Mouse (Mus musculus): ENCODE measurements around the gene Atrnl1.
A peak's percentile ranks its signal among the peaks of the same experiment; 100 is the strongest.

The Atrnl1 gene

DNA sequence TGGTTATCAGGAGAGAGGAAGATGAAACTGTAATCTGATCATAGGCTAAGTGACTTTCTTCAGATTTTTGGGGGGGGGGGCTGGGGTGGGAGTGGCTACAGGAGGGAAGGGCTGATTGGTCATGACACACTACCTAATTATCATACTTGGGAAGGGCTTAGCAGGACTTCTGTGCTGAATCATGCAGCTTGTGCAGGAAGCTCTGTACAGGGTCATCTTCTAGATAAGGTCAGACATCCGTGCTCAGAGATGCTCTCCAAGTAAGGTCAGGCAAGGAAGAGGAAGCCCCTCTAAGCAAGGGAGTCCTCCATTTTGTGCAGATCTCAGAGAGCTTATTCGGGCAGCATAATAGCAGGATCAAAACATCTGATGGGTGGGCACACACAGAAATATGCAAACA lies 454.7 kb downstream of the Atrnl1 start:
- DNase-seq (ENCODE audit: low read depth, low spot score), result peak; percentile 28

DNA sequence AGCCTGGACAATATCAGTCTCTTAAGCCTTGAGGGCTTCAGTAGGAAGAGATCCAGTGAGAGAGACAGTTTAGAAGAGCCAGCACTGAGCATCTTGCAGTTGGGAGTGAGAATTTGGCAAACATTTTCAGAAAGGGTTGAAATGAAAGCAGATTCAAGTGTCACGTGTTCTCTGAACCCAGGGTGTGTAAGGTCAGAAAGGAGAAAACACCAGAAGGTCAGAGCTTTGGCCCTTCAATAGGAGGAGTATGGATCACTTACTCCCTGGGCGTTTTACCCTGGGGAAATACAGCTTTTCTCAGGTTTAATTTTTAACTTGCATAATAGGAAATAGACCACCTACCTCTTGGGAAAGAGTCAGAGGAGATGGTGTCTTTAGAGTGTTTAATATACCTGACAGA lies 457.3 kb downstream of the Atrnl1 start:
- DNase-seq (ENCODE audit: low read depth, low spot score), result no peak

DNA sequence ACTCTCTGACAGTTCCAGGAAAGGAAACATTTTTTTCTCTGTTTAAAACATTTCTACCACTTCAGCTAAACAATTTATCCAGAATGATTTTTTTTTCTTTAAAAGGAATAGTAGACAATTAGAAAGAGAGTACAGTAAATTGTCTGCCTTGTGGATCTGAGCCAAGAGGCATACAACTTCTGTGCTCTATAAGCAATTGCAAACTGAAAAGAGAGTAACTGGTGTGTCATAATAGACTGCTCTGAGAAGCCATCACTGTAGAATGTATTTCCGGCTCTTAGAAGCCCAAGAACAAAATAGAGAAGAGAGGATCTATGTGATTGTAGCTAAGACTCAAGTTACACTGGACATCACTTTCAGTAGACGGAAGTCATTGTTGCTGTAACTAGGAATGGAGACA lies 458.1 kb downstream of the Atrnl1 start:
- DNase-seq (ENCODE audit: low read depth, low spot score), result no peak

DNA sequence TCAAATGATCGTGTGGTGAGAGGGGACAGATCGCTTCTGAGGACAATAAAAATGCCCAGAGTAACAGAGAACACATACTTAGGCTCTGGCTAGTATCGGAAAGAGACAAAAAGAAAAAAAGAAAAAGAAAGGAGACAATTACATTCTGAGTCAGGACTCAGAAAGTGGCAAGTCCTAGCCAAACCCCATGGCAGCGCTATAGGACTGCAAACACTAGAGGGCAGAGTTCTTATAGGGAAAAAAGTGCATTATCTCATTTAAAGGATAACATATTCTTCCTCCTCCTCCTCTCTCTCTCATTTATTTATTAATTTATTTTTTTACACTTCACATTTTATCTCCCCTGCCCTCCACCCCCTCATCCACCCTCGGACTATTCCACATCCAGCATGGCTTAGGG lies 461.6 kb downstream of the Atrnl1 start:
- no peak for DNase-seq (ENCODE audit: low read depth, low spot score)

DNA sequence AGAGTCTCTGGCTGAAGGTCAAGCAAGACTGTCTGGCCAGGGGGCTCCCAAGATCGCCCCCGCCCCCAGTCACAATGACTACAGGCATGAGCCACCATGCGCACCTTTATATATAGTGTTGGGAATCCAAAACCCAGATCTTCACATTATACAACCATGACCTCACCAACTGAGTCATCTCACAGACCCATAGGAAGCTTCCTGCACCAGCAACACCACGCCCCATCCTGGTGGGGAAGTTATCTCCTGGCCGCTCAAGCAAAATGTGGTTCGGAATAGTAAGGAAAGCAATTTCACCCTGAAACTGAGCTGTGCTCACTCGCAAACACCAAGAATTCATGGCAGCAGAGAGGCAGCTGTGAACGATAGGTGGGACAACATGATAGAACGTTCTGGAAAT lies 462.0 kb downstream of the Atrnl1 start:
- DNase-seq (ENCODE audit: low read depth, low spot score), result no peak

DNA sequence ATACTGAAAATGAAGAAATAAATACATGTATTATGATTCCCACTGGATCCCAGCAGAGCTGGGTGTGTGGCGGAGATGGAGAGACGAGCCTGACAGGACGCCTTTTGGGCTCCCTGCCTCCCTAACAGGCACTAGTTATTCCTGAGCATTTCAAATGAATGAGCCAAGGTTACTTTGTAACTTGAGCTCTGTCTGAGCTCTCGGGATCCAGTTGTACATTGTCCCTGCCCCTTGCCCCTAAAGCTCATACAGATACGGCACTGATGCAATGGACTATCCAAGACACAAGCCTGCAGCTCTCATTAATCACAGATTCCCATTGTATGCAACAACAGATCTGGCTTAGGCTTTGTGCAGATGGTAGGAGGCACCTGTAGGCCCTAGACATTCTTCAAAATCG lies 464.4 kb downstream of the Atrnl1 start:
- no peak for DNase-seq (ENCODE audit: low read depth, low spot score)

DNA sequence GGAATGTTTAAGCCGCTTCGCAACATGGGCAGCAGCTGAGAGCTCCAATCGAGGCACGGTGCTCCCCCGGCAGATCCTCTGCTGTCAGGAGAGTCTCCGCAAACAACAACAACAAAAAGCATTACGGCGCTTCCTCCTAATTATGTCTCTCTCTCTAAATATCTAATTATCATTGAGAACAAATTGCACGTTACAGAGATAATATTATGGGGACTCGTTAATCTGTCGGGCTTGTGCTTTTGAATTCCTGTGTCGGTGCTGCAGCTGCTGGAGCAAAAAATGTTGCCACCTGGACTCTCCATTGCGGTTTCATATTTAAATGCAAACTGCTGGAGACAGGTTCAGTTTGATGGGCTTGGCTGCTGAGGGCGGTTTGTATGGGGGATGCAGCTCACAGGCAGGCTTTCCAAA lies 466.1 kb downstream of the Atrnl1 start:
- DNase-seq (ENCODE audit: low read depth, low spot score), result no peak

DNA sequence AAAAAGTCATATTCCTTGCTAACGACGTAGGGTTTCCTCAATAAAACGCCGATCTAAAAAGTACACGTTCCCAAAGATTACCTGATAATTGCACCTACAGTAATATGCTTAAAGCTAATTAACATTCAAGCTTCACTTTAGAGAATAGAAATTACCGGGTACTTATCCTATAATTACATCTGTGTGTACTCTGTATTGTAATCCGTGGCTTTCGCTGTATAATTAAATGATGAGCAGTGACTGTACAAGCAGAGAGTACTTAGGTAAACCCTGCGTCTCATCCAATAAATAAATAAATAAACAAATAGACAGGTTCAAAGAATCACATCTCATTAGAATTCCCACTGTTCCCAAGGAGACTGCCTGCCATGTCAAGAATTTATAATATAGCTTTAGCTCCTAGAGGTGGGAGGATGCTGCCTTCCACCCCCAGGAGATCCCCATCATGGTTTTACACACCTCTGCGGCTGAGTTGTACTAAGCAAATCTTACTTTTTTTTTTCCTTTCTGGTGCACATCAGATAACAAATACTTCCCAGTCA lies 466.8 kb downstream of the Atrnl1 start:
- DNase-seq (ENCODE audit: low read depth, low spot score), result no peak

DNA sequence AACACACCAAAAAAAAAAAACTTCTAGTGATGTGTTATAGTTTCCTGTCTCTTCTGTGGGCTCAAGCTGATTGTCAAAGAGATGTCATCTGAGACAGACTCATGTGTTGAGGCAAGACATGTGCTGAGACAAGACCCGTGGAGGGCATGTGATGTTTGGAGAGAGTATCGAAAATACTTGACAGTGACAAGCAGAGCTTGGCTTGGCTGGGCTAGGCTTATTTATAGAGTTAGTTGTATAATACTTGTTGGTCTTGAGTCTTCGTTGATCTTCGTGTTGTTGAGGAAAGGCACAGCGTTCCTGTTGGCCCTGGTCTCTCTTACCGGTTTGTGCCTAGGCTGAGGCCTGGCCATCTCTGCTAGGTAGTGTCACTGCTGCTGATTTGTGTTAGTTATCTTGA lies 469.3 kb downstream of the Atrnl1 start:
- no peak for DNase-seq (ENCODE audit: low read depth, low spot score)

DNA sequence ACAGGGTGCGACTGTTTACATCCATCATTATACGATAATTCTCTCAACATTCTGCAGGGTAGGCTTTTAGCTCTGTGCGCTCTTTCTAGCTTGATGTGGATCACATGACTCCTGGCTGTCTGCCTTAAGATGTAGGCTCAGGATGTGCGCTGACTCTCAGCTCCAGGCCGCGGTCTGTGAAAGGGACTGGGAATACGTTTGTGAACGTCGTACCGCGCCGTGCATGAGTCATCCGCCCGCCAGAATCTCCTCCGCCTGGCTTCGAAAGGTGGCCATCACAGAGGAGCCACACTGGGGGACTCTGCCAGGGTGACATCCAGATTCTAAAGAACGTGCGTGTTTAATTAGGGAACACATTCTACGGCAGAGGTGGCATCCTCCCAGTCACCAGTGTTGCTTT lies 471.9 kb downstream of the Atrnl1 start:
- DNase-seq (ENCODE audit: low read depth, low spot score), result no peak

DNA sequence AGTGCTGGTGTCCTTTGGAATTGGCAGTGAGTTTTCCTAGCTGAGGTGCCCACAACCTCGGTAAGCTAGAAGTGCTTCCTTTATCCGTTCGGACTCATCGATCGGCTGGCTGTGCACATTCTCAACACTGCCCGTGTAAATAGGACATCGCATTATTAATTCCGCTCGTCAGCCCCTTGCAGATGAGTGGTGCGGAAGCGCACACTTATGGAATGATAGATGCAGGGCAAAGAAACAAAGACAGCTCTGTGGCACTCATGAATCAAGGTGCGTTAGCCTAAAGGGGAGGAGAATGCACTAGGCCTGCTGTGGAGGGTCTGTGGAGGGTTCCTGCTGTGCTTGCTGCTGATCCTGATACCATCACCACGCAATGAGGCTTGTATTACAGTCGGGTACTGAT lies 474.0 kb downstream of the Atrnl1 start:
- no peak for DNase-seq (ENCODE audit: low read depth, low spot score)

DNA sequence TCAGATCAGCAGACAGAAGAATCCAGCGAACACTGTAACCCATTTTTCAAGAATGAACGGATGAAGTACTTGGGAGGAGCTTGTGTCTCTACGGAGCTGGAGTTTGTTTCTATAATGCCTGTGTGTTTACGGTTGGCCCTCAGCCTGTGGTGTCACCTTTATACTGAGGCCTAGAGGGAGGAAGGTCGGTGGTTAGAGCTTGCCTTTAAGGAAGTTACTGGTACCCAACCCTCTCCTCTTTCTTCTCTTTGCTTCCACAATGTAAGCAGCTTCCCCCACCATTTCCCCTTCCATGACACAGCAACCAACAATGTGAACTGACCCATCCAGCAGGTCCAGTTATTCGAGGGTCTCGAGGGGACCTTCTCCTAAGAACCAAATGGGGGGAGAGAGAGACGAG lies 475.9 kb downstream of the Atrnl1 start:
- no peak for DNase-seq (ENCODE audit: low read depth, low spot score)

DNA sequence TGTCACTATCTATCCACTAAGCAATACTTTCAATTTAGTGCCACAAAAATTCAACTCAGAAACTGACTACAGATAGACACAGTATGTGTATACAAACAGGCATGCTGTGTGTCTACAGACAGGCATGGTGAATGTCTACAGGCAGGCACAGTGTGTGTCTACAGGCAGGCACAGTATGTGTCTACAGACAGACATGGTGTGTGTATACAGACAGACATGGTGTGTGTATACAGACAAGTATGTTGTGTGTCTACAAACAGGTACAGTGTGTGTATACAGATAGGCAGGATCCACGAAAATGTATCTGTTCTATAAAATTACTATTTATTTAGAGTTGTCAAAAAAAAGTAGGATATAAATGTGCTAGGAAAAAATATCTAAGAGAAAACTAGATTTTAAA lies 477.1 kb downstream of the Atrnl1 start:
- DNase-seq (ENCODE audit: low read depth, low spot score), result no peak

DNA sequence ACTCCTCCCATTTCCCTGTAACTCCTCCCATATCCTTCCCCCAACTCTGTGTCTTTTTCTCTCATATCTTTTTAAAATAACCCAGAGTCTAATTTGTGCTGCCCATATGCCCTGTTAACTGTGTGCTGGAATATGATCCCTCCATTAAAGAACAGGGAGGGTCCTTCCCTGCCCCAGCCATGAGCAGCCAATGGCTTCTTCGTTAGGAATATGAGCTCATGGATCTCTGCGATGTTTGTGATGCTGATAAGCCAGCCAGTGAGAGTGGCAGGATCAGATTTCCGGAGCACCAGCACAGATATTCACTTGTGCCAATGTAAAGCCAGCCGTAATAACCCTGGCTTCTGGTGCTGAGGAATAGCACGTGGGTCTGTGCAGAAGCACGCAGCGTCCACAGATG lies 477.6 kb downstream of the Atrnl1 start:
- no peak for DNase-seq (ENCODE audit: low read depth, low spot score)

DNA sequence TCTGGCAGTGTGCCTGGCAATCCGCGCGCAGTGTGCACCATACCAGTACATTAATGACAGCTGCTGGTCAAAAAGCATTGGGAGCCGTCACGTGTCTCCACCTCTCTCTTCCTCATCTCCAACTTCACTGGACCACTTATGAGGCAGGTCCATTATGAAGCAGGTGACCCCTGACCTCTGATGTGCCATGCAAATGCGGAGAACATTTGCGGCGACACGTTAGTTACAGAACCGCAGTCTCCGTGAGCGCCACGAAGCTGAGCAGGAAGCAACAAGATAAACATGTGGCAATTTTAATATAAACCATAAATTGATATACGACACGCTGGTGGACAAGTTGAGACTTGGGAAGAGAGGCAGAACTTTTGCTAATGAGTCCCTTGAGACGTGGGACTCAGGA lies 481.1 kb downstream of the Atrnl1 start:
- DNase-seq (ENCODE audit: low read depth, low spot score), result no peak

DNA sequence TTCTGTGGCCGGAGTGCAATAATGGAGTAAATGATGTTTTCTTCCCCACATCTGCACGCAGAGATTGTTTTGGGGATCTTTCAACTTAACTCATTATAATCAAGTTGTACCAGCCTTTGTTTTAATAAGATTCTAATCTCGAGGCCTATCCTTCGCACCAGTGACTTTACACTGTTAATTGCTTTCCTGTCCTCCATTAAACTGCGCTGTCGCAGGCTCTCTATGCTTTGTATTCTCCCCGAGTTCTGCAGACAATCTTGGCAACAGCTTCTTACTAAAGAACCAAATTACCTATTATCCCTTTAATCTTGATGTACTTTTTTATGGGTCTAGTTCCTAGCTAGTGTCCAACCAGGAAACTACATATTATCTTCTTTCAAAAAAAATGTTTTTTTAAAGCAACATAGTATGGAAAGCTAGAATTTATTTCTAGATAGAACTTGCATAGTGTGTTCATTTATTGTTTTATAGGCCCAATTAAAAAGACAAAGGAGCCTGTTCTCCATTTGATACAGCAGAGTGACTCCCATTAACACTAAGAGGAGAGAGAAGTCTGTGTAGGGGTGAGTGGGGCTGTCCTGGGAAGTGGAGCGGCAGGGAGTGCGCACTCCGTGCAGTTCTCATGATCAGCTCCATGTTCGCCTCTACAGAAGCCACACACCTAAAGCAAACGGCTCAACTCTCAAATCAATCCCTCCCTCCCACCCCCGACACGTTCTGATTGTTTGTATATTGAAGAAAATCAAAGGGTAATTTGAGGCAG lies 484.1 kb downstream of the Atrnl1 start:
- DNase-seq (ENCODE audit: low read depth, low spot score), result no peak

DNA sequence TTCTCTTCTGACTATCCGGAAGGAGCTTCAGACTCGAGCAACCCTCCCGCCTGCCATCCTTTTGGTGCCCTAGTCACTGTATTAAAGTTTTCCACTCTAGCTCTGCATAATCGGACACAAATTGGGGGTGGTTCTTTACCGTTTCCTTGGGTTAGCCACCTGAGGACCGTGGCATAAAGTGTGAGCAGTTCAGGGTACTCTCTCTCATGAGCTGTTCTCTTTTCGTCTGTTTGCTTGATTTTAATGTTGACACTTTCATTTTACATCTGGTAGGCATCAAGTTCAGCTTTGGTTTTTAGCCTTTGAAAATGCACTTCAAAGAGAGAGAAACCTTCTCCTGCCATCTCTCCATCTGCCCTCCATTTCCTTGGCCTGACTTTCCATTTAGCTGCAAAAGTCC lies 484.9 kb downstream of the Atrnl1 start:
- no peak for DNase-seq (ENCODE audit: low read depth, low spot score)

DNA sequence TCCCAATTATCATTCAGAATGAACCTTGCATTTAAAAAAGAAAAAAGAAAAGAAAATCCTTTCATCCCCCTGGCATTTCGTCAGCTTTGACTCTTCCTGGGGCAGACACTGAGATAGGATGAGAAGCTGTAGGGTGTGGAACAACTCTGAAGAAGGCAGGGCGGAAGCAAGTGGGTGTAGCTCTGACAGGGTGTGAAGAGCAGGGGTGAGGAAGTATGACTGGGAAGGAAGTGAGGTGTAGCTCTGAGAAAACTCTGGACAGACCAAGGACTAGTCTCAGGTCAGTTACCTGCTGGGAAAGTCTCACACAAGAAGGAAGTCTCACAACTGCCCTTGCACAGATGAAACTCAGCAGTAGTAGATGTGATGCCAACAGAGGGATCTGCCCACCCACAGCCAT lies 486.4 kb downstream of the Atrnl1 start:
- DNase-seq (ENCODE audit: low read depth, low spot score), result no peak

DNA sequence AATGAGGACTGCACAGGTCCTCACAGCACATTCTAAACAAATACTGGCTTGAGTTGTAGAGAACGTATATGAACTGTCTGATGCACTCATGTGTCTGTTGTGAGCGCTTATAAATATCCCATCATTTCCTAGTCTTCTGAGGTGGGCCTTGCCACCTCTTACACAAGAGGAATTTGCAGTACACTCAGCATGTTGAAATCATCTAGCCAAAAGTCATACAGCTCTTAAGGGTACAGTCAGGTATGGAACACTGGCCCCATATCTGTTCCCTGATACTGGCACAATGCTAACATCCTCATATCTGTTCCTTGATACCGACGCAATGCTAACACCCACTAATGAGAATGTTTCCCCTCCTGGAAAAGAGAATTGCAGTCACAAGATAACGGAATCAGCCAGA lies 488.7 kb downstream of the Atrnl1 start:
- no peak for DNase-seq (ENCODE audit: low read depth, low spot score)

DNA sequence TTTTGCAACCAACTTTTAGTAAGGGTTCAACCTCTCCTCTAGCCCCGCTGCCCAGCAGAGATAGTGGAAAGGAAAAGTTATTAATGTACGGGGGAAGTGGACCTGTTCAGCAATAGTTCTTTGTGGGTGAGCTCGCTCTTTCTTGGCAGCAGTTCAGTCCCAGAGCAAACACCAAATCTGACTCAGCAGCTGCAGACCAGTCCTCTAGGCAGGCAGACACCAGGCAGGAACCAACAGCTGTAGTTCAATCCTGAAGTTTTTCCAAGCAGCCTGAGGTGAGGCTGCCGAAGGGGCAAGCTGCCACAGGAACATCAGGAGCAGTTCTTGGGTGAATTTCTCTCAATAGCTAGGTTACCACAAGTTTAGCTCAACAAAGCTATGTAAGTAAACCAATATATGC lies 489.5 kb downstream of the Atrnl1 start:
- DNase-seq (ENCODE audit: low read depth, low spot score), result no peak

DNA sequence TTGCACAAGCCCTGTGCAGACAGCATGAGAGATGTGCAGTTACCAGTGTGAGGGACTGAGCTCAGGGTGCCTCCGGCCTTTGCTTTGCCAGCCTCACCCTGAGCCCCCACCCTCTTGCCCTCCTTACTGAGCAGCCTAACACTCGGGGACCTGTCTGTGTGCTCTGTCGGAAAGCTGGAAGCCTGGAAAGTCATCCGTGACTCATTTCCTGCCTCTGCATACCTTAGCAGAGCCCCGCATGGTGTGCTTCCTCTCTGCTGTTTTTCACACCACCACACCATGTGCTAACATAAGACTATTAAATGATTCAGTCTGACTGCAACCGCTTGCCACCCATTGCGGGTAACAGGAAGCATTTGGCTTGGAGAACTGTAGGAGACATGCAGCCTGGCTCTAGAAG lies 493.7 kb downstream of the Atrnl1 start:
- DNase-seq (ENCODE audit: low read depth, low spot score), result no peak

DNA sequence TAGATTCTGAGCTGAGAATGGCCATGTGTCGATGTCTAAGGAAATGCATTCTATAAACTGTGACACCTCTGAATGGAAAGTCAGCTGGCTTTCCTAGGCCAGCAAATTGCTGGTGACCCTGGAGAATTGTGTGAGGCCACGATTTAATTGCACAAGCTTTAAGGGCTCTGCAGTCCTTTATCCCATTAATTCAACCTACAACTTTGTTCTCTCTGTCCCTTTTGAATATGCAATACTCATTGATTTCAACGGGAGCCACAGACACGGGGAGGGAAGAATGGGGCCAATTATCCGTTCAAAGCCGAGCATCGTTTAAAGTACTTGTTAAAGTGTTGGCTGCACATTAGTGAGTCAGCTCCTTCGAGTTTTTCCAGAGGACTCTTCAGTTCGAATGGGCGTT lies 496.8 kb downstream of the Atrnl1 start:
- DNase-seq (ENCODE audit: low read depth, low spot score), result no peak

DNA sequence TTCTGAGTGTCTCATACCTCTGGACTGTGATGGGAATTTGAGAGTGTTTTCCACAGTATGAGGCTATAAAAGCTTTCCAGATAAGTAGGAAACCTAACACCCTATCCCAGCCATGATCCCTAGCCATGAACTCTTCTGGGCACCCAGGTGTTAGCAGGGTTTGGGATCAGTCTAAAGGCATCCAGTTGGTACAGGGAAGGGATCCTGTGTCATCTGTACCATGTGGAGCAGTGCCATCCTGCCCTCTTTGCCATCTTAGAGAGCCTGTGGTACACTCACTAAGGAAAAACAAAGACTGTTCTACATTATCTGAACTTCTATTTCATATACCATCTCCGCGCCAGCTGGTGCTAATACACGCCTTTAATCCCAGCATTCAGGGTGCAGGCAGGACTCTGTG lies 499.7 kb downstream of the Atrnl1 start:
- no peak for DNase-seq (ENCODE audit: low read depth, low spot score)

DNA sequence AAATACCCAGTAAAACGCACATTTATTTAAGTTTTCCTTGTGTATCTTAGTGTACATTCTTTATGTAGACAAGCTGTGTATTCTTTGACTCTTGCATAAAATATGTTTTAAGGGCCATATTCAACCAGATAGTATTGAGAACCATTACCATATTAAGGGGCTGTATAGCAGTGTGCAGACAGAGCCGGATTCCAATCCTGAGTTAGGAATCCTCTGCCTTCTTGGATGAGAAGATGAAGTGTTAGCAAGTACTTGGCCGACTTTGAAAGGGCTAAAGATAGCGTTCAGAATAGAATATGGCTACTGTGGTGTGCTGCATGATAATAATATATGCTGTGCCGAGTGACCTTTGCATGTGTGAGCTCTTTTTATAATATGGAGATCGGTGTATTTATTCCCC lies 500.5 kb downstream of the Atrnl1 start:
- DNase-seq (ENCODE audit: low read depth, low spot score), result no peak

Measured in R1 (cell line).